Mouse (Mus musculus) midbrain, embryonic 10.5 days (tissue): ENCODE results near the gene Col27a1. TPM values are rescaled to one million over a fixed set of nuclear protein-coding genes. Genes with fewer than 3 reads are reported as not detected.

Experiments used
- DNase-seq: peaks from one replicate; pipeline ENCODE4 v3.0.0-alpha.2; 2017; ENCODE audit warnings: low spot score
- H3K27ac ChIP-seq: fragments of 300-500 bp; sonication (generic); replicated peaks from 2 replicates; pipeline ENCODE4 v1.5.1; 2016; ENCODE audit warnings: mild to moderate bottlenecking
- H3K27me3 ChIP-seq: fragments of 300-500 bp; sonication (generic); 2 replicates; pipeline ENCODE4 v1.6.1; 2016; ENCODE audit warnings: low read depth, mild to moderate bottlenecking; ENCODE audit not compliant: poor library complexity, severe bottlenecking
- H3K36me3 ChIP-seq: fragments of 300-500 bp; sonication (generic); 2 replicates; pipeline ENCODE4 v1.6.1; 2016; ENCODE audit warnings: mild to moderate bottlenecking, moderate library complexity
- H3K4me1 ChIP-seq: fragments of 300-500 bp; sonication (generic); 2 replicates; pipeline ENCODE4 v1.6.1; 2016
- H3K4me3 ChIP-seq: fragments of 300-500 bp; sonication (generic); 2 replicates; pipeline ENCODE4 v1.5.1; 2016; ENCODE audit warnings: mild to moderate bottlenecking, moderate library complexity
- H3K9me3 ChIP-seq: fragments of 300-500 bp; sonication (generic); replicated peaks from 2 replicates; pipeline ENCODE4 v1.6.1; 2016; ENCODE audit warnings: mild to moderate bottlenecking
- WGBS: fragments of 180-500 bp; shearing (Covaris S2); methylation state at CpG from one replicate; pipeline ENCODE4 v1.1.7; 2016; 5-methylcytosine and 5-hydroxymethylcytosine counted together
- polyA plus RNA-seq: library from polyadenylated mRNA; unstranded; fragments of >200 nt; fragmentation: Nextera tagmentation; extraction: Ambion mirVana; gene quantifications from 2 replicates; pipeline ENCODE4 v1.2.1, GENCODE M21; 2016

Gene Col27a1
- 2.9 and 3.3 TPM in 2 replicates for polyA plus RNA-seq

DNA sequence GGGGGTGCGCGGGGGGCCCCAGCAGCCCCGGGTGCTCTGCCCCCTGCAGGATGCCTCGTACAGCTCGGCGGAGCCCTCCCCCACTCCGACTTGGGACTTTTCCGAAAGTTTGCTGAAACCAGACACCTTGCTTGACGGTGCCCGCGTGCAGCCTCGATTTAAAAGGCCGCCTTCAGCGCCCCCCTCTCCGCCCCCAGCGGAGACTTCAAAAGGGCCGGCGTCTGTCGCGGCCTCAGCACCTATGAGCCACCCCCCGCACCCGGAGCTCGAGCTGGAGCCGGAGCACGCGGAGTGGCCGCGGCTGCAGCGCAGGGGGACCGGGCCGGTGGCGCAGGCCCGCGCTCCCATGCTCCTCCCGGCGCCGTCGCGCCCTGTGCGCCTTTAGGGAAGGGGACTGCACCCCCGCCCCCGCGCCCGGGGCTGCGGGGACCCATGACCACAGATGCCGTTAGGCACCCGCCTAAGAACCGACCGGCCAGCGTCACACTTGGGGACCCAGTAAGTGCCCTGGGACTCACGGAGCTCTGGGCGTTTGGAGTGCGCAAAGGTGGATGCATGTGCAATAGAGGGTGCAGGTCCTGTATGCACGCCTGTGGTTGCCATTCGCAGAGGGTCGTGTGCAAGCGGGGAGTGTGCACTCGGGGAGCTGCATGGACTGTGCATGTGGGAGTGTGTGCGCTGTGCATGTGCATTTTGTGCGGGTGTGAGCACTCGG lies at the start of gene Col27a1:
Gene Col27a1 (plus strand): TSS at position 98 of the 715 bp plus-strand sequence.
- Histone ChIP-seq H3K9me3 (no peaks in the 10 kb centered on the region), H3K4me3 (peak within 1 kb of the TSS; percentile 91), H3K27ac (peak within 1 kb of the TSS; percentile 57; the same call in 1 of the 2 replicates), H3K27me3 (peaks cover 63% of the 10 kb centered on the region), H3K4me1 (peaks cover 37% of the 10 kb centered on the region), H3K36me3 (no peaks in the 10 kb centered on the region)
- DNase-seq: peak; percentile 63
- WGBS: under 1% methylated on average over 61 of the region's 61 CpGs

- H3K9me3 ChIP-seq: no peaks in the 10 kb centered on the region
- peaks cover 5% of the 10 kb centered on the region for H3K27me3 ChIP-seq
- no peaks in the 10 kb centered on the region for H3K4me1 ChIP-seq
- no peak overlapping the region for H3K27ac ChIP-seq
- H3K36me3 ChIP-seq: no peaks in the 10 kb centered on the region
- H3K4me3 ChIP-seq: no peak overlapping the region
- WGBS: 90% methylated on average over 4 of the region's 4 CpGs
- DNase-seq: no peak
These were observed 48.2 kb upstream of the Col27a1 start for GRCm38 (mm10) chr4:63165636-63166035.

DNA sequence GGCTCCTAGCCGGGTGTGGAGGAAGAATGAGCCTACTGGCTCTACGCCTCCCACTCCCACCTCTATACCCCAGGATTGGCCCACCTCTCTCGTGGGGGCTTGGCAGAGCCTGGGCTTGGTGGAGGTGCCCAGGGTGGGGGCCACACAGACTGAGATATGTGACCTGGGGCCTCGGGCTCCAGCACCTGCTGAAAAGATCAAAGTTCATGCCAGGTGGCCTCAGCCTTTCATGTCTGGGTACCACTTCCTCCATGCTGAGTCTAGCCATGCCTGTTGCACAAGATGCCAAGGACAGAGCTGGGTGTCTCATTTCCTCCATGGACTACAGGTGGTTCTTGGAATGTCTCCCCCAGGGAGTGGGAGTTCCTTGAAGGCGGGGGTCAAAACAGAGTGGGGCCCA lies 47.5 kb upstream of the Col27a1 start:
- Histone ChIP-seq H3K27me3 (peaks cover 12% of the 10 kb centered on the region), H3K4me1 (no peaks in the 10 kb centered on the region), H3K27ac (no peak overlapping the region), H3K9me3 (no peaks in the 10 kb centered on the region), H3K36me3 (no peaks in the 10 kb centered on the region), H3K4me3 (no peak overlapping the region)
- 90% methylated on average over 5 of the region's 5 CpGs for WGBS
- no peak for DNase-seq

DNA sequence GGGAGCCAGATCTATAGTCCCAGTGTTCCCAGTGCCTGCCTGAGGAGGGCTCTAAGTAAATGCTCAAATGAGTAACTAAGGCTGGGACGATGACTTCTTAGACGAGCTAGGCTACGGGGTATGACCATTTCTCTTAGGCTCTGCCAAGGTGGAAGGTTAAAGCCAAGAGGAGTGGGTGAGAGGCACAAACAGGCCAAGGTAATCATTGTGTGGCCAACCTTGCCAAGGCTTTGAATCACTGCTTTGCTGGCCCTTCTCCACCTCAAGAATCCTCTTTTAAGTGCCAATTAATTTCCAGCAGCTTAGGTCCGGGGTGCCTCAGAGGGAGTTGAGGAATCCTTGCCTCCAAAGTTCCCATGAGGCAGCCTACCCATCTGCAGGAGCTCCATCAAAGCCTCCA lies 43.7 kb upstream of the Col27a1 start:
- H3K9me3 ChIP-seq: no peaks in the 10 kb centered on the region
- H3K4me1 ChIP-seq: no peaks in the 10 kb centered on the region
- peaks cover 22% of the 10 kb centered on the region for H3K27me3 ChIP-seq
- H3K27ac ChIP-seq: no peak overlapping the region
- H3K36me3 ChIP-seq: no peaks in the 10 kb centered on the region
- 88% methylated on average over 4 of the region's 4 CpGs for WGBS
- no peak overlapping the region for H3K4me3 ChIP-seq
- DNase-seq: no peak

DNA sequence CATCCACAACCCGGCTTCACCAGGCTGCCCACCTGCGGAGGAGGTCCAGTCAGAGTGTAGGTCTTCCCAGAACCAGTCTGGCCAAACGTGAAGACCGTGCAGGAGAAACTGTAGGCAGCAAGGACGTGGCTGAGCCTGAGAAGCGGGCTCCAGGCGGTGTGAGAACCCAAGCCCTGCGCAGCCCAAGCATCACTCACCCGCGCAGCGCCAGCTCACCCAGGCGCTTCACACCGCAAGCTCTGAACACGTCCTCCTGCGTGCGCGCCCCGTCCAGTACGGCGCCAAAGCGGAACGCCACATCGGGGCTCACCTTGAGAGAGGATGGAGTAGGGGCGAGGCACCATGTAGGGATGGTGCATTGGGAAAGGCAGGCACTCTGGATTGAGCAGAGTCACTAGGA lies 42.7 kb upstream of the Col27a1 start:
- H3K27me3 ChIP-seq: peaks cover 22% of the 10 kb centered on the region
- no peak for DNase-seq
- WGBS: 47% methylated on average over 24 of the region's 24 CpGs
- H3K9me3 ChIP-seq: no peaks in the 10 kb centered on the region
- H3K4me3 ChIP-seq: no peak overlapping the region
- H3K36me3 ChIP-seq: no peaks in the 10 kb centered on the region
- no peak overlapping the region for H3K27ac ChIP-seq
- H3K4me1 ChIP-seq: no peaks in the 10 kb centered on the region

GRCm38 (mm10) chr4:63171969-63172685 lies 41.7 kb upstream of the Col27a1 start, which contains the start of gene Kif12:
Gene Kif12 (minus strand): TSS chr4:63172131.
- peaks cover 22% of the 10 kb centered on the region for H3K27me3 ChIP-seq
- DNase-seq: no peak
- no peaks in the 10 kb centered on the region for H3K4me1 ChIP-seq
- no peak within 1 kb of the TSS for H3K27ac ChIP-seq
- 79% methylated on average over 4 of the region's 4 CpGs for WGBS
- H3K36me3 ChIP-seq: no peaks in the 10 kb centered on the region
- no peak within 1 kb of the TSS for H3K4me3 ChIP-seq
- no peaks in the 10 kb centered on the region for H3K9me3 ChIP-seq

- WGBS: 8% methylated on average over 5 of the region's 5 CpGs
- peak; percentile 61 for DNase-seq
- no peak overlapping the region for H3K4me3 ChIP-seq
- H3K9me3 ChIP-seq: no peaks in the 10 kb centered on the region
- H3K27ac ChIP-seq: no peak overlapping the region
- peaks cover 6% of the 10 kb centered on the region for H3K4me1 ChIP-seq
- no peaks in the 10 kb centered on the region for H3K36me3 ChIP-seq
- H3K27me3 ChIP-seq: peaks cover 7% of the 10 kb centered on the region; the same call in 1 of the 2 replicates
These were observed 32.2 kb upstream of the Col27a1 start for GRCm38 (mm10) chr4:63181556-63181955.

GRCm38 (mm10) chr4:63186281-63186870 lies 27.4 kb upstream of the Col27a1 start:
- WGBS: 63% methylated on average over 21 of the region's 21 CpGs
- no peak for DNase-seq
- Histone ChIP-seq H3K27me3 (peaks cover 7% of the 10 kb centered on the region; the same call in 1 of the 2 replicates), H3K9me3 (no peaks in the 10 kb centered on the region), H3K36me3 (no peaks in the 10 kb centered on the region), H3K27ac (peak overlapping the region; percentile 43; the same call in 1 of the 2 replicates), H3K4me3 (no peak overlapping the region), H3K4me1 (peaks cover 16% of the 10 kb centered on the region)

GRCm38 (mm10) chr4:63191641-63192040 lies 22.2 kb upstream of the Col27a1 start:
- Histone ChIP-seq H3K36me3 (no peaks in the 10 kb centered on the region), H3K9me3 (no peaks in the 10 kb centered on the region), H3K27ac (no peak overlapping the region), H3K27me3 (no peaks in the 10 kb centered on the region), H3K4me1 (peaks cover 9% of the 10 kb centered on the region), H3K4me3 (no peak overlapping the region)
- 84% methylated on average over 5 of the region's 5 CpGs for WGBS
- DNase-seq: no peak

DNA sequence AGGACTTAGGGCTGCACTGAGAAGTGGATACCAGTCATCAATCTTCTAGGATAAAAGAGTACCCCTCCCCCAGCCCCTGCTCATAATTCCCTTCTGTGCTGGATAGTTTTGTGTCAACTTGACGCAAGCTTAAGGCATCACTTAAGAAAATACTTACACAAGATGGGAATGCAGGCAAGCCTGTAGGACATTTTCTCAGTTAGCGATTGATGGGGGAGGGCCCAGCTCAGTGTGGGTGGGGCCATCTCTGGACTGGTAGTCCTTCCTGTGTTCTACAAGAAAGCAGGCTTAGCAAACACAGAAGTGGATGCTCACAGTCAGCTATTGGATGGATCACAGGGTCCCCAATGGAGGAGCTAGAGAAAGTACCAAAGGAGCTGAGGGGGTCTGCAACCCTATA lies 19.4 kb upstream of the Col27a1 start:
- Histone ChIP-seq H3K27me3 (no peaks in the 10 kb centered on the region), H3K27ac (no peak overlapping the region), H3K36me3 (no peaks in the 10 kb centered on the region), H3K4me1 (0 out of 2 replicates have a peak, but pooled peaks cover 4% of the 10 kb centered on the region), H3K4me3 (no peak overlapping the region), H3K9me3 (no peaks in the 10 kb centered on the region)
- DNase-seq: no peak
- WGBS: 84% methylated on average over 2 of the region's 2 CpGs

DNA sequence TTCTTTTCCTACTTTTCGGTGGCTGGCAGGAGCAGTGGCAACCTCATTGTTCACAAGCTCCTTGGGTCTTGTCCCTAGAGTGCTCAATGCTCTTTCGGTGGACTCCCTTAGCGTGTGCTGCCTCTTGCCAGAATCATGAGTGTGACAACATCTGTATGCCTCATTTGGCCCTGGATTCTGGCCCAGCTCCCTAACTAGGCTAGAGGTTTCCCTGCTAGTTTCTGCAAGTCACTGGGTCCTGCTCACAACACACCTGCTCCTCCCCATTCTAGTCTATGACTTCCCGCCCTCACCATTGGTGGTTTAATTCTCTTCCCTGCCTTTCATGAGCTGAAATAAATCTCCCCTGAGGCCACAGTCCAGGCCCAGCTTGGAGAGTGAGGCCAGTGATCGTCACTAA lies 14.4 kb upstream of the Col27a1 start:
- H3K27ac ChIP-seq: no peak overlapping the region
- no peaks in the 10 kb centered on the region for H3K9me3 ChIP-seq
- WGBS: 84% methylated on average over 5 of the region's 5 CpGs
- no peak for DNase-seq
- no peaks in the 10 kb centered on the region for H3K4me1 ChIP-seq
- no peak overlapping the region for H3K4me3 ChIP-seq
- no peaks in the 10 kb centered on the region for H3K27me3 ChIP-seq
- H3K36me3 ChIP-seq: no peaks in the 10 kb centered on the region

DNA sequence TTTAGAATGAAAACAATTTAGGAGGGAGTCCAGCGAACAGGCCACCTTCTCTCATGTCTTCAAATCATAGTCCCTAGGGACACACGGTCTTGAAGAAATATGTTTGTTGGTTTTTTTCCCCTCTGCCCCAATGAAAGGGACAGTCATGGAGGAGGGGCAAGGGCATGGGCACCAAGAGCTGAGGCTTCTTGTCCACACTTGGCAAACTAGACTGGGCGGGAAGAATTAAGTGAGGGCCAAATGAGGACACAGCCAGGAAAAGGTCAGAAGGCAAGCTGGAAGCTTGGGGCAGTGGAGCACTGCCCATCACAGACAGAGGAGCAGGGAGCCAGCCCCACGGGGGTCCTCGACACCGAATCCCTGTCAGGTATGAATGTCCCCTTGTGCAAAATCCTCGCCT lies 9.9 kb upstream of the Col27a1 start:
- H3K4me3 ChIP-seq: no peak overlapping the region
- no peaks in the 10 kb centered on the region for H3K36me3 ChIP-seq
- no peaks in the 10 kb centered on the region for H3K27me3 ChIP-seq
- no peaks in the 10 kb centered on the region for H3K9me3 ChIP-seq
- H3K27ac ChIP-seq: no peak overlapping the region
- DNase-seq: no peak
- WGBS: 85% methylated on average over 7 of the region's 7 CpGs
- no peaks in the 10 kb centered on the region for H3K4me1 ChIP-seq

DNA sequence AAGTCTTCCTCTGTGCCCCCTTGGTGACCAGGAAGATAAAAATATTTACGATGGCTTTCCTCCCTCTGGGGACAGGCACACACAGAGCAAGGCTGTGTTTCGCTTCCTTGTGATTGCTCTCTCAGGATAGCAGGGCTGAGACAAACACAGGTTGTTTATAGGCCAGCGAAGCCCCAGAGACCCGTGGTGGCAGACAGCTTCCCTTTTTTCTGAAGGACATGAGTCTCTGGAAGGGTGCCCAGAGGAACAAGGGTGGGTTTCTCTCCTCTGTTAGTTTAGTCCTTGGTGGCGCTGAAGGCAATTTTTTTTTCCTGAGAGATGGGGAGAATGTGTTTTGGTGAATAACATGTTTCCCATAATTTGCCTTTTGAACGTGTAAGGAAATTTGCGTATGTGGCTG lies 8.2 kb upstream of the Col27a1 start:
- H3K4me3 ChIP-seq: no peak overlapping the region
- 82% methylated on average over 7 of the region's 7 CpGs for WGBS
- DNase-seq: no peak
- H3K36me3 ChIP-seq: no peaks in the 10 kb centered on the region
- no peaks in the 10 kb centered on the region for H3K4me1 ChIP-seq
- no peaks in the 10 kb centered on the region for H3K9me3 ChIP-seq
- H3K27me3 ChIP-seq: no peaks in the 10 kb centered on the region
- no peak overlapping the region for H3K27ac ChIP-seq
